Mouse (Mus musculus): ENCODE measurements around the gene Ulk4.

DNA sequence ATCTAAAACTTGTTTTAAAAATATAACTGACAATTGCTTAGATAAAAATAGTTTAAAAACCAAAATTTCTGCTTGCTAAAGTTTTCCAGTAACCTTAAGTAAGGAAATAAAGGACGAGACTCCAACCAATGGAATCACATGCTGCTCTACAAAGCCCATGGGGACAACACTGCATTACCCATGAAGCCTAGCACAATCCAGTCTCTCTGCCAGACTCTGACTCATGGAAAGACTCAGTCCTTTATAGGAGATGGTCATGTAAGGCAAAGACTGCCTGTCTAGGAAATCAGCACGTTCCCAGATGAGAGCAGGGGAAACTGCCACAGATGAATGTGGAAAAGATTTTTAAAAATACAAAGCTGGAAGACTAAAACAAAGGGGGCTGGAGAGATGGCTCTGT lies 23.0 kb downstream of the Ulk4 start:
- TF ChIP-seq CTCF (IDR thresholded peaks at IDR 0.05 in 2 of 3, conservative IDR thresholded peaks at IDR 0.05 in 1 of 3; ENCODE audit: control insufficient read depth in 1 of 3, insufficient read depth in 1 of 3, low read depth in 2 of 3, low read length in 3 of 3, poor library complexity in 1 of 3, severe bottlenecking in 1 of 3) (no peak), ZMIZ1 (IDR thresholded peaks at IDR 0.05; ENCODE audit: low read depth, low read length) (no peak), USF2 (IDR thresholded peaks at IDR 0.05; ENCODE audit: borderline replicate concordance in 1 of 2, insufficient read depth in 1 of 2, low read depth in 1 of 2, low read length in 2 of 2) (no peak), POLR2A (IDR thresholded peaks at IDR 0.05; ENCODE audit: control insufficient read depth in 1 of 2, insufficient read depth in 1 of 2, low read depth in 1 of 2, low read length in 2 of 2, poor library complexity in 1 of 2) (no peak), ZNF384 (IDR thresholded peaks at IDR 0.05; ENCODE audit: low read depth, low read length) (no peak), EP300 (IDR thresholded peaks at IDR 0.05; ENCODE audit: low read depth in 1 of 2, low read length in 2 of 2) (no peak), MEF2A (IDR thresholded peaks at IDR 0.05; ENCODE audit: extremely low read depth, insufficient replicate concordance, low read depth, low read length, poor library complexity, severe bottlenecking) (no peak), MAFK (IDR thresholded peaks at IDR 0.05; ENCODE audit: borderline replicate concordance, low read depth, low read length) (no peak), KAT2A (conservative IDR thresholded peaks at IDR 0.05; ENCODE audit: low read depth, low read length) (no peak), USF1 (IDR thresholded peaks at IDR 0.05; ENCODE audit: low read depth, low read length) (no peak), ZC3H11A (IDR thresholded peaks at IDR 0.05; ENCODE audit: low read depth, low read length) (no peak)
